Mouse (Mus musculus) limb, embryonic 10.5 days (tissue): ENCODE measurements around the gene Ust. TPM values are rescaled to one million over a fixed set of nuclear protein-coding genes. Genes with fewer than 3 reads are reported as not detected.

ENCODE experiments used
- DNase-seq: peaks from one replicate; pipeline ENCODE4 v3.0.0-alpha.2; 2017; ENCODE audit warnings: low spot score
- H3K27ac ChIP-seq: fragments of 300-500 bp; sonication (generic); 2 replicates; pipeline ENCODE4 v1.5.1; 2016; ENCODE audit warnings: mild to moderate bottlenecking
- H3K27me3 ChIP-seq: fragments of 300-500 bp; sonication (generic); 2 replicates; pipeline ENCODE4 v1.6.1; 2016; ENCODE audit warnings: low read depth, mild to moderate bottlenecking; ENCODE audit not compliant: poor library complexity, severe bottlenecking
- H3K36me3 ChIP-seq: fragments of 300-500 bp; sonication (generic); 2 replicates; pipeline ENCODE4 v1.6.1; 2016; ENCODE audit warnings: mild to moderate bottlenecking, moderate library complexity
- H3K4me1 ChIP-seq: fragments of 300-500 bp; sonication (generic); 2 replicates; pipeline ENCODE4 v1.6.1; 2016
- H3K4me3 ChIP-seq: fragments of 300-500 bp; sonication (generic); 2 replicates; pipeline ENCODE4 v1.5.1; 2016; ENCODE audit warnings: mild to moderate bottlenecking, moderate library complexity
- H3K9me3 ChIP-seq: fragments of 300-500 bp; sonication (generic); replicated peaks from 2 replicates; pipeline ENCODE4 v1.6.1; 2016; ENCODE audit warnings: mild to moderate bottlenecking
- WGBS: fragments of 180-500 bp; shearing (Covaris S2); methylation state at CpG from one replicate; pipeline ENCODE4 v1.1.7; 2016; 5-methylcytosine and 5-hydroxymethylcytosine counted together
- polyA plus RNA-seq: library from polyadenylated mRNA; unstranded; fragments of >200 nt; fragmentation: Nextera tagmentation; extraction: Ambion mirVana; gene quantifications from 2 replicates; pipeline ENCODE4 v1.2.1, GENCODE M21; 2016

Gene Ust
- polyA plus RNA-seq, 1 experiment from 2014 or later, result 3.5 TPM

GRCm38 (mm10) chr10:8330006-8330405, 188.6 kb downstream of the Ust start:
- no peak for DNase-seq
- WGBS, result 90% methylated on average over 8 of the region's 8 CpGs
- Histone ChIP-seq H3K27ac (no peak overlapping the region), H3K9me3 (no peaks in the 10 kb centered on the region), H3K36me3 (no peaks in the 10 kb centered on the region), H3K4me1 (no peaks in the 10 kb centered on the region), H3K27me3 (no peaks in the 10 kb centered on the region), H3K4me3 (no peak overlapping the region)

GRCm38 (mm10) chr10:8323304-8323765, 195.3 kb downstream of the Ust start:
- Histone ChIP-seq H3K4me1 (no peaks in the 10 kb centered on the region), H3K4me3 (no peak overlapping the region), H3K36me3 (no peaks in the 10 kb centered on the region), H3K27me3 (no peaks in the 10 kb centered on the region), H3K27ac (no peak overlapping the region), H3K9me3 (no peaks in the 10 kb centered on the region)
- peak; percentile 74 for DNase-seq
- whole genome bisulfite sequencing, result 48% methylated on average over 2 of the region's 2 CpGs

- no peaks in the 10 kb centered on the region for H3K36me3 ChIP-seq
- no peaks in the 10 kb centered on the region for H3K27me3 ChIP-seq
- no peaks in the 10 kb centered on the region for H3K4me1 ChIP-seq
- no peak overlapping the region for H3K4me3 ChIP-seq
- no peak overlapping the region for H3K27ac ChIP-seq
- no peaks in the 10 kb centered on the region for H3K9me3 ChIP-seq
- DNase-seq, result no peak
Measured at GRCm38 (mm10) chr10:8320771-8321170, 197.9 kb downstream of the Ust start.

GRCm38 (mm10) chr10:8309435-8309834, 209.2 kb downstream of the Ust start:
- Histone ChIP-seq H3K9me3 (no peaks in the 10 kb centered on the region), H3K36me3 (no peaks in the 10 kb centered on the region), H3K27me3 (no peaks in the 10 kb centered on the region), H3K4me1 (0 out of 2 replicates have a peak, but pooled peaks cover under 1% of the 10 kb centered on the region), H3K27ac (no peak overlapping the region), H3K4me3 (no peak overlapping the region)
- DNase-seq, result no peak
- 71% methylated on average over 6 of the region's 6 CpGs for WGBS

GRCm38 (mm10) chr10:8304211-8304610, 214.4 kb downstream of the Ust start:
- Histone ChIP-seq H3K27ac (no peak overlapping the region), H3K36me3 (no peaks in the 10 kb centered on the region), H3K27me3 (no peaks in the 10 kb centered on the region), H3K9me3 (no peaks in the 10 kb centered on the region), H3K4me3 (no peak overlapping the region), H3K4me1 (0 out of 2 replicates have a peak, but pooled peaks cover 10% of the 10 kb centered on the region)
- DNase-seq, result no peak
- WGBS, result 88% methylated on average over 4 of the region's 4 CpGs

GRCm38 (mm10) chr10:8299166-8299565, 219.5 kb downstream of the Ust start:
- no peaks in the 10 kb centered on the region for H3K9me3 ChIP-seq
- no peaks in the 10 kb centered on the region for H3K36me3 ChIP-seq
- DNase-seq, result no peak
- WGBS, result 90% methylated on average over 1 of the region's 1 CpGs
- H3K4me3 ChIP-seq, result no peak overlapping the region
- H3K27me3 ChIP-seq, result no peaks in the 10 kb centered on the region
- 0 out of 2 replicates have a peak, but pooled peaks cover 8% of the 10 kb centered on the region for H3K4me1 ChIP-seq
- H3K27ac ChIP-seq, result no peak overlapping the region

DNA sequence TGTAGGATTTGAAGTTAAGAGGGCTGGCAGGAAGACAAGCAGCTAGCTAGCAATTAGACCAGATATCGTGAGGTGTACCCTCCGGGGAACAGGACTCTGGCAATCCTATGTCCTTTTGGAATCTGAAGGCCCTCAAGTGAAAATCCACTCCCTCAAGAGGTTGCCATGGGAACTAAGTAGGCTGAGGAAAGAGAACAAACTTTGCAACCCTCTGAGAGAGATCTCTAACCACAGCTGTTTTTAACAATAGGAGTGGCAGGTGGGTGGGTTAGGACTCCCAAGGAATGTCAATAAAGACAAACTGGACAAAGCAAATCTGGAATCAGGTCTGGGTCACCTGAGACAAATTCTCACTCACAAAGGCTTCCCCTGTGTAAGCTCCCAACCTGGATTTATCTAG, 221.4 kb downstream of the Ust start:
- no peaks in the 10 kb centered on the region for H3K36me3 ChIP-seq
- no peak overlapping the region for H3K27ac ChIP-seq
- 72% methylated on average over 2 of the region's 2 CpGs for WGBS
- H3K27me3 ChIP-seq, result no peaks in the 10 kb centered on the region
- no peak overlapping the region for H3K4me3 ChIP-seq
- H3K4me1 ChIP-seq, result 0 out of 2 replicates have a peak, but pooled peaks cover 4% of the 10 kb centered on the region
- no peaks in the 10 kb centered on the region for H3K9me3 ChIP-seq
- no peak for DNase-seq

- no peaks in the 10 kb centered on the region for H3K9me3 ChIP-seq
- no peaks in the 10 kb centered on the region for H3K27me3 ChIP-seq
- DNase-seq, result no peak
- H3K4me1 ChIP-seq, result peaks cover 16% of the 10 kb centered on the region
- H3K27ac ChIP-seq, result no peak overlapping the region
- no peaks in the 10 kb centered on the region for H3K36me3 ChIP-seq
- H3K4me3 ChIP-seq, result no peak overlapping the region
- WGBS, result 77% methylated on average over 5 of the region's 5 CpGs
Measured at GRCm38 (mm10) chr10:8290661-8291060, 228.0 kb downstream of the Ust start.

- Histone ChIP-seq H3K27ac (no peak overlapping the region), H3K9me3 (no peaks in the 10 kb centered on the region), H3K36me3 (no peaks in the 10 kb centered on the region), H3K27me3 (no peaks in the 10 kb centered on the region), H3K4me1 (peaks cover 16% of the 10 kb centered on the region), H3K4me3 (no peak overlapping the region)
- WGBS, result 16% methylated on average over 6 of the region's 6 CpGs
- DNase-seq, result peak; percentile 66
Measured at GRCm38 (mm10) chr10:8287350-8287791, 231.3 kb downstream of the Ust start.

- H3K36me3 ChIP-seq, result no peaks in the 10 kb centered on the region
- no peak overlapping the region for H3K4me3 ChIP-seq
- no peaks in the 10 kb centered on the region for H3K9me3 ChIP-seq
- no peak for DNase-seq
- WGBS, result 89% methylated on average over 3 of the region's 3 CpGs
- H3K27me3 ChIP-seq, result no peaks in the 10 kb centered on the region
- H3K27ac ChIP-seq, result no peak overlapping the region
- H3K4me1 ChIP-seq, result peaks cover 16% of the 10 kb centered on the region
Measured at GRCm38 (mm10) chr10:8283991-8284390, 234.6 kb downstream of the Ust start.

DNA sequence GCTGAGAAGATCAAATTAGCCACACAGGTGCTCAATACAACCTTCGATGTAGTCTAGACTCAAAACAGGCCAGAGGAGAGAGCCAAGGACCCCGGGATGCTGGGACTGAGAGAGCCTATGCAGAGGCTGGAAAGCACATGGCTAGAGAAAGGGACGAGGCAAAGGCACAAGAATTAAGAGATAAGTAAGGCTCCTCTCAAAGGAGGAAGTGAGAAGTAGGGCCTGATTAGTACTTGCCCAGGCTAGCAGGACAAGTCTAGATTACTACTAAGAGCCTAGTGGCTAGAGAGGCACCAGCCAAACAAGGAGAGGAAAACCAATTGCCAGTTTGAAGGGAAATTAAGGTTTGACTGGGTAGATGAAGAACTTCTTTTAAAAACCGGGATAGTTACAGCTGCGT, 241.5 kb downstream of the Ust start:
- DNase-seq, result no peak
- H3K27me3 ChIP-seq, result no peaks in the 10 kb centered on the region
- 82% methylated on average over 5 of the region's 5 CpGs for WGBS
- peaks cover 7% of the 10 kb centered on the region; the same call in 1 of the 2 replicates for H3K4me1 ChIP-seq
- no peak overlapping the region for H3K4me3 ChIP-seq
- H3K36me3 ChIP-seq, result no peaks in the 10 kb centered on the region
- no peak overlapping the region for H3K27ac ChIP-seq
- H3K9me3 ChIP-seq, result no peaks in the 10 kb centered on the region

- Histone ChIP-seq H3K9me3 (no peaks in the 10 kb centered on the region), H3K27ac (no peak overlapping the region), H3K4me1 (peaks cover 5% of the 10 kb centered on the region; the same call in 1 of the 2 replicates), H3K36me3 (no peaks in the 10 kb centered on the region), H3K27me3 (no peaks in the 10 kb centered on the region), H3K4me3 (no peak overlapping the region)
- WGBS, result 96% methylated on average over 4 of the region's 4 CpGs
- no peak for DNase-seq
Measured at GRCm38 (mm10) chr10:8269681-8270080, 248.9 kb downstream of the Ust start.

- no peaks in the 10 kb centered on the region for H3K9me3 ChIP-seq
- no peaks in the 10 kb centered on the region for H3K27me3 ChIP-seq
- H3K36me3 ChIP-seq, result no peaks in the 10 kb centered on the region
- peaks cover 8% of the 10 kb centered on the region for H3K4me1 ChIP-seq
- 29% methylated on average over 4 of the region's 4 CpGs for WGBS
- no peak overlapping the region for H3K4me3 ChIP-seq
- no peak overlapping the region for H3K27ac ChIP-seq
- DNase-seq, result no peak
Measured at GRCm38 (mm10) chr10:8259716-8260115, 258.9 kb downstream of the Ust start.

- WGBS, result 97% methylated on average over 3 of the region's 3 CpGs
- no peak overlapping the region for H3K27ac ChIP-seq
- no peak for DNase-seq
Measured at GRCm38 (mm10) chr10:8250005-8250404, 268.6 kb downstream of the Ust start.

More at GRCm38 (mm10) chr10:8250005-8250404, 268.6 kb downstream of the Ust start:
- Histone ChIP-seq H3K27me3 (no peaks in the 10 kb centered on the region), H3K4me1 (no peaks in the 10 kb centered on the region), H3K9me3 (no peaks in the 10 kb centered on the region), H3K4me3 (no peak overlapping the region), H3K36me3 (no peaks in the 10 kb centered on the region)
